Mouse (Mus musculus): ENCODE data around the gene Cd248. TPM values are rescaled to one million over a fixed set of nuclear protein-coding genes. Genes with fewer than 3 reads are reported as not detected.

Cd248 gene
- total RNA-seq, 1 experiment: 9.0 TPM

DNA sequence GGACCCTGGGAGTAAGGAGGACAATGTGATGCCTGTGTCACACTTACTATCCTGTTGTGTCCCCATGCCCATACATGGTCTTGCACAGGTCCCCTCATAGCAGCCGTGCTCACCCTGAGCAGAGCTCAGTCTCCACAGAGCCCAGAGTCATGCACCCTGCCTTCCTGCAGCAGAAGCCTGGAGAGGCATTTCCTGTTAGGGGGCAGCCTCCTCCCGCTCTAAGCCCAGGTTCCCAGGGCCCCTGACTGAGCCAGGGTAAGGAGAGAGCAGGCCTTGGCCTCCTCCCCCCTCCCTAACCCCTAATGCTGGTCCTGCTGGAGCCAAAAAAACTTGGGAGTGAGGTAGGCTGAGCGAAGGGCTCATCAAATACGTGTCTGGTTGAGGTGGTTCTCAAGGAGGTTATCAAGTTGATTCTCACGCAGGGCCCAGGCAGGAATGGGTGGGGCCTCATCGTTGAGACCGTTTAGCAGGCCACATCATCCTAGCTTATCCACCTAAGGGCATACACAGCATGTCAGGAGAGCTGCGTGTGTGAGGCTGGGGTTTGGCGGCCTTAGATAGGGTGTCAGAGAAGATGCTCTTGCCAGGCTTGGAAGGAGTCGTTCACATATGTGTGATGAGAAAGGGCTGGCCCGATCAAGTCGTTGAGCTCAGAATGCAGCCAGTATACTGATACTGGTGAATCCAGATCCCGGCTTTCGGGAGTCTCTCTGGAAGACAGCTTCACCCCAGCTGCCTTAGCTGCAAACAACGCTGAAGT lies 658 bp upstream of the Cd248 start:
- peaks cover 0 to 27% of the 10 kb centered on the region in 2 experiments; a peak in 2 of 4 replicates for H3K4me1 ChIP-seq (ENCODE audit: control insufficient read depth in 2 of 2, insufficient read depth in 2 of 2, low read length in 2 of 2, poor library complexity in 1 of 2)
- in situ Hi-C loops (cut with MboI; ENCODE audit: low sequenced_read_pairs in 2 of 2, unreplicated experiment in 2 of 2): no loop called here
- TF ChIP-seq CHD2 (IDR thresholded peaks at IDR 0.05; ENCODE audit: low read depth, low read length): no peak
- TF ChIP-seq MAFK (IDR thresholded peaks at IDR 0.05; ENCODE audit: insufficient read depth, low read depth, low read length): no peak
- no peak for TF ChIP-seq ZC3H11A (IDR thresholded peaks at IDR 0.05; ENCODE audit: borderline replicate concordance, low read depth, low read length)
- TF ChIP-seq ZNF384 (IDR thresholded peaks at IDR 0.05; ENCODE audit: low read depth, low read length): no peak
- no peak for TF ChIP-seq HCFC1 (IDR thresholded peaks at IDR 0.05; ENCODE audit: borderline replicate concordance, insufficient read depth, low read length)
- no peak overlapping the region for H3K27ac ChIP-seq (ENCODE audit: insufficient read depth, low read depth, low read length, poor library complexity, severe bottlenecking)
- peak overlapping the region in 1 of 2 experiments; percentile 18; a peak in 2 of 4 replicates for H3K4me3 ChIP-seq (ENCODE audit: insufficient read depth in 1 of 2, low read depth in 1 of 2, low read length in 2 of 2, poor library complexity in 1 of 2, severe bottlenecking in 1 of 2)
- no peaks in the 10 kb centered on the region for H3K9me3 ChIP-seq (ENCODE audit: control insufficient read depth, insufficient read depth, low read depth, low read length)
- DNase-seq (ENCODE audit: low read depth, low spot score): no peak
- no peak overlapping the region for H3K9ac ChIP-seq (ENCODE audit: insufficient read depth, low read depth, low read length, poor library complexity, severe bottlenecking)
- H3K36me3 ChIP-seq (ENCODE audit: control insufficient read depth, insufficient read depth, low read length, poor library complexity, severe bottlenecking): no peaks in the 10 kb centered on the region

DNA sequence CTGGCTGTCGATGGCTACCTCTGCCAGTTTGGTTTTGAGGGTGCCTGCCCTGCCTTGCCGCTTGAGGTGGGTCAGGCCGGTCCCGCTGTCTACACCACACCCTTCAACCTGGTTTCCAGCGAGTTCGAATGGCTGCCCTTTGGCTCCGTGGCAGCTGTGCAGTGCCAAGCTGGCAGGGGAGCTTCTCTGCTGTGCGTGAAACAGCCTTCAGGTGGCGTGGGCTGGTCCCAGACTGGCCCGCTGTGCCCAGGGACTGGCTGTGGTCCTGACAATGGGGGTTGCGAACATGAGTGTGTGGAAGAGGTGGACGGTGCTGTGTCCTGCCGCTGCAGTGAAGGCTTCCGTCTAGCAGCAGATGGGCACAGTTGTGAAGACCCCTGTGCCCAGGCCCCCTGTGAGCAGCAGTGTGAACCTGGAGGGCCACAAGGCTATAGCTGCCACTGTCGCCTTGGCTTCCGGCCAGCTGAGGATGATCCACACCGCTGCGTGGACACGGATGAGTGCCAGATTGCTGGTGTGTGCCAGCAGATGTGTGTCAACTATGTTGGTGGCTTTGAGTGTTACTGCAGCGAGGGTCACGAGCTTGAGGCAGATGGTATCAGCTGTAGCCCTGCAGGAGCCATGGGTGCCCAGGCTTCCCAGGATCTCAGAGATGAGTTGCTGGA lies 824 bp downstream of the Cd248 start:
- Histone ChIP-seq H3K27ac (ENCODE audit: insufficient read depth, low read depth, low read length, poor library complexity, severe bottlenecking) (no peak overlapping the region), H3K4me1 (ENCODE audit: control insufficient read depth in 2 of 2, insufficient read depth in 2 of 2, low read length in 2 of 2, poor library complexity in 1 of 2) (peaks cover 7 to 25% of the 10 kb centered on the region in 2 experiments; a peak in 3 of 4 replicates)
- TF ChIP-seq CHD2 (IDR thresholded peaks at IDR 0.05; ENCODE audit: low read depth, low read length) (no peak), ZNF384 (IDR thresholded peaks at IDR 0.05; ENCODE audit: low read depth, low read length) (no peak), HCFC1 (IDR thresholded peaks at IDR 0.05; ENCODE audit: borderline replicate concordance, insufficient read depth, low read length) (no peak), ZC3H11A (IDR thresholded peaks at IDR 0.05; ENCODE audit: borderline replicate concordance, low read depth, low read length) (no peak), MAFK (IDR thresholded peaks at IDR 0.05; ENCODE audit: insufficient read depth, low read depth, low read length) (no peak)

DNA sequence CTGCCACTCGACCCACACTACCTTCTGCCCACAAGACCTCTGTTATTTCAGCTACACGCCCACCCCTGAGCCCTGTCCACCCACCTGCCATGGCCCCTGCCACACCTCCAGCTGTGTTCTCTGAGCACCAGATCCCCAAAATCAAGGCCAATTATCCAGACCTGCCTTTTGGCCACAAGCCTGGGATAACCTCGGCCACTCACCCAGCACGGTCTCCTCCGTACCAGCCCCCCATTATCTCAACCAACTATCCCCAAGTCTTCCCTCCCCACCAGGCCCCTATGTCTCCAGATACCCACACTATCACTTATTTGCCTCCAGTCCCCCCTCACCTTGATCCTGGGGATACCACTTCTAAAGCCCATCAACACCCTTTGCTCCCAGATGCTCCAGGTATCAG lies 1.6 kb downstream of the Cd248 start:
- H3K4me3 ChIP-seq (ENCODE audit: insufficient read depth in 1 of 2, low read depth in 1 of 2, low read length in 2 of 2, poor library complexity in 1 of 2, severe bottlenecking in 1 of 2): no peak overlapping the region
- TF ChIP-seq ZNF384 (IDR thresholded peaks at IDR 0.05; ENCODE audit: low read depth, low read length): no peak
- no peak for TF ChIP-seq CHD2 (IDR thresholded peaks at IDR 0.05; ENCODE audit: low read depth, low read length)
- TF ChIP-seq ZC3H11A (IDR thresholded peaks at IDR 0.05; ENCODE audit: borderline replicate concordance, low read depth, low read length): no peak
- TF ChIP-seq MAFK (IDR thresholded peaks at IDR 0.05; ENCODE audit: insufficient read depth, low read depth, low read length): no peak
- no peak for TF ChIP-seq HCFC1 (IDR thresholded peaks at IDR 0.05; ENCODE audit: borderline replicate concordance, insufficient read depth, low read length)
- no peak overlapping the region for H3K9ac ChIP-seq (ENCODE audit: insufficient read depth, low read depth, low read length, poor library complexity, severe bottlenecking)
- H3K27ac ChIP-seq (ENCODE audit: insufficient read depth, low read depth, low read length, poor library complexity, severe bottlenecking): no peak overlapping the region
- H3K36me3 ChIP-seq (ENCODE audit: control insufficient read depth, insufficient read depth, low read length, poor library complexity, severe bottlenecking): no peaks in the 10 kb centered on the region
- in situ Hi-C loops (cut with MboI; ENCODE audit: low sequenced_read_pairs in 2 of 2, unreplicated experiment in 2 of 2): no loop called here
- peaks cover 7 to 25% of the 10 kb centered on the region in 2 experiments; a peak in 3 of 4 replicates for H3K4me1 ChIP-seq (ENCODE audit: control insufficient read depth in 2 of 2, insufficient read depth in 2 of 2, low read length in 2 of 2, poor library complexity in 1 of 2)
- no peaks in the 10 kb centered on the region for H3K9me3 ChIP-seq (ENCODE audit: control insufficient read depth, insufficient read depth, low read depth, low read length)
- DNase-seq (ENCODE audit: low read depth, low spot score): no peak

More for the DNA sequence above, 824 bp downstream of the Cd248 start:
- H3K9me3 ChIP-seq (ENCODE audit: control insufficient read depth, insufficient read depth, low read depth, low read length): no peaks in the 10 kb centered on the region
- peak overlapping the region; percentile 60 to 61; a peak in 3 of 4 replicates for H3K4me3 ChIP-seq (ENCODE audit: insufficient read depth in 1 of 2, low read depth in 1 of 2, low read length in 2 of 2, poor library complexity in 1 of 2, severe bottlenecking in 1 of 2)
- H3K36me3 ChIP-seq (ENCODE audit: control insufficient read depth, insufficient read depth, low read length, poor library complexity, severe bottlenecking): no peaks in the 10 kb centered on the region
- DNase-seq (ENCODE audit: low read depth, low spot score): no peak
- in situ Hi-C loops (cut with MboI; ENCODE audit: low sequenced_read_pairs in 2 of 2, unreplicated experiment in 2 of 2): no loop called here
- peak overlapping the region; percentile 38; the same call in 1 of the 2 replicates for H3K9ac ChIP-seq (ENCODE audit: insufficient read depth, low read depth, low read length, poor library complexity, severe bottlenecking)

DNA sequence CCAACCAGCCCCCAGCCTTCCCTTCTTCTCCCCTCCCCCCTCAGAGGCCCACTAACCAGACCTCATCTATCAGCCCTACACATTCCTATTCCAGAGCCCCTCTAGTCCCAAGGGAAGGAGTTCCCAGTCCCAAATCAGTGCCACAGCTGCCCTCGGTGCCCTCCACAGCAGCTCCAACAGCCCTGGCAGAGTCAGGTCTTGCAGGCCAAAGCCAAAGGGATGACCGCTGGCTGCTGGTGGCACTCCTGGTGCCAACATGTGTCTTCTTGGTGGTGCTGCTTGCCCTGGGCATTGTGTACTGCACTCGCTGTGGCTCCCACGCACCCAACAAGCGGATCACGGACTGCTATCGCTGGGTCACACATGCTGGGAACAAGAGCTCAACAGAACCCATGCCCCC lies 2.1 kb downstream of the Cd248 start:
- peaks cover 7 to 25% of the 10 kb centered on the region in 2 experiments; a peak in 3 of 4 replicates for H3K4me1 ChIP-seq (ENCODE audit: control insufficient read depth in 2 of 2, insufficient read depth in 2 of 2, low read length in 2 of 2, poor library complexity in 1 of 2)
- in situ Hi-C loops (cut with MboI; ENCODE audit: low sequenced_read_pairs in 2 of 2, unreplicated experiment in 2 of 2): no loop called here
- H3K27ac ChIP-seq (ENCODE audit: insufficient read depth, low read depth, low read length, poor library complexity, severe bottlenecking): no peak overlapping the region

More for the DNA sequence above, 2.1 kb downstream of the Cd248 start:
- Histone ChIP-seq H3K4me3 (ENCODE audit: insufficient read depth in 1 of 2, low read depth in 1 of 2, low read length in 2 of 2, poor library complexity in 1 of 2, severe bottlenecking in 1 of 2) (no peak overlapping the region), H3K9me3 (ENCODE audit: control insufficient read depth, insufficient read depth, low read depth, low read length) (no peaks in the 10 kb centered on the region), H3K36me3 (ENCODE audit: control insufficient read depth, insufficient read depth, low read length, poor library complexity, severe bottlenecking) (no peaks in the 10 kb centered on the region), H3K9ac (ENCODE audit: insufficient read depth, low read depth, low read length, poor library complexity, severe bottlenecking) (no peak overlapping the region)
- no peak for DNase-seq (ENCODE audit: low read depth, low spot score)
- TF ChIP-seq ZC3H11A (IDR thresholded peaks at IDR 0.05; ENCODE audit: borderline replicate concordance, low read depth, low read length) (no peak), CHD2 (IDR thresholded peaks at IDR 0.05; ENCODE audit: low read depth, low read length) (no peak), ZNF384 (IDR thresholded peaks at IDR 0.05; ENCODE audit: low read depth, low read length) (no peak), HCFC1 (IDR thresholded peaks at IDR 0.05; ENCODE audit: borderline replicate concordance, insufficient read depth, low read length) (no peak), MAFK (IDR thresholded peaks at IDR 0.05; ENCODE audit: insufficient read depth, low read depth, low read length) (no peak)

Measured in ES-E14 (cell line).